24 mouse cellular contexts compared by ENCODE assay signal in the genomic region with DNA sequence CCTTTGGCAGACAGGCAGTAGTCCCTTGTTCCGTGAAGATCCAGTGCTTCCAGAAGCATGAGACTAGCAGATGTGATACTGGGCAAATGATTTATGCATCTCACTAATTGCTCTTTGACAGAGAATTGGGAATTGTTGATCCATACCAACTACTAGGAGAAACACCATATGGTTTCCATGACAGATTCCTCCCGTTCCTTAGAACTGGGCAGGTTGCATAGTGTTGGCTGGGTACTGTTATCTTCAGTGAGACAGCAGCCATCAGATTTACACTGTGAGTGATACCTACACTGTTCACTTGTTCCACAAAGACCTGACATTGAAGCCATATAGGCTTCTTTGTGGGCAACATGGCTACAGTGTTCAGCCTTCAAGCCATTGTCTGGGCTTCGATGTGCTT.
DNase-seq lines count a peak whose midpoint lies in the region; ATAC-seq and TF ChIP-seq lines count a peak whose summit lies in the region.
"Had no signal": no experiment of that assay in that cellular context is flagged by ENCODE, and none has a peak within 500 bp of the region (broad histone marks: within the 10 kb centered on the region; RNA-seq: fewer than 3 reads in every experiment).

No protein-coding gene starts in this region.

- no peak overlapping the region for H3K4me2 ChIP-seq in forebrain, embryonic 14.5 days (ENCODE audit: low read length)
- H3K4me2 ChIP-seq in heart, postnatal 0 days (ENCODE audit: low read depth, low read length) = peak overlapping the region; percentile 30
- no peak overlapping the region for H3K4me2 ChIP-seq in midbrain, postnatal 0 days (ENCODE audit: low read depth, low read length, poor library complexity, severe bottlenecking)
- H3K4me2 ChIP-seq: heart, embryonic 13.5 days; hindbrain, embryonic 15.5 days; midbrain, embryonic 11.5 days; neural tube, embryonic 12.5 days had no signal

- no peak for TF ChIP-seq CTCF in heart, postnatal 0 days (IDR thresholded peaks at IDR 0.05; ENCODE audit: low read depth)
- TF ChIP-seq CTCF in MEL (IDR thresholded peaks at IDR 0.05 in 2 of 3, conservative IDR thresholded peaks at IDR 0.05 in 1 of 3; ENCODE audit: control insufficient read depth in 1 of 3, insufficient read depth in 1 of 3, low read depth in 2 of 3, low read length in 3 of 3, poor library complexity in 1 of 3, severe bottlenecking in 1 of 3) = no peak
- no peak for TF ChIP-seq CTCF in small intestine, adult 2 months (IDR thresholded peaks at IDR 0.05; ENCODE audit: extremely low read depth, insufficient read length, insufficient replicate concordance, low read depth, low read length)
- no peak for TF ChIP-seq CTCF in midbrain, postnatal 0 days (IDR thresholded peaks at IDR 0.05)

- no peaks in the 10 kb centered on the region; the same call in 1 of the 2 replicates for H3K27me3 ChIP-seq in forebrain, embryonic 14.5 days (replicated peaks; ENCODE audit: control insufficient read depth, insufficient read depth, low read length)
- peaks cover 96% of the 10 kb centered on the region for H3K27me3 ChIP-seq in forebrain, embryonic 10.5 days (ENCODE audit: poor library complexity, severe bottlenecking)
- no peaks in the 10 kb centered on the region for H3K27me3 ChIP-seq in heart, postnatal 0 days (ENCODE audit: control insufficient read depth, insufficient read depth, low read length)
- H3K27me3 ChIP-seq in MEL (ENCODE audit: control insufficient read depth in 1 of 2, insufficient read depth in 2 of 2, low read length in 2 of 2) = no peaks in the 10 kb centered on the region
- H3K27me3 ChIP-seq in small intestine, adult 2 months (ENCODE audit: control insufficient read depth, insufficient read depth, low read length) = no peaks in the 10 kb centered on the region
- H3K27me3 ChIP-seq in midbrain, postnatal 0 days (ENCODE audit: insufficient read depth, low read length) = peaks cover 2% of the 10 kb centered on the region; the same call in 1 of the 2 replicates
- H3K27me3 ChIP-seq: heart, embryonic 13.5 days; Patski had no signal

- H3K79me2 ChIP-seq in MEL (ENCODE audit: control insufficient read depth, insufficient read depth, low read length, poor library complexity) = no peaks in the 10 kb centered on the region

- H3K4me1 ChIP-seq in forebrain, embryonic 14.5 days (ENCODE audit: control insufficient read depth, insufficient read depth, low read length) = peaks cover 27% of the 10 kb centered on the region; the same call in 1 of the 2 replicates
- H3K4me1 ChIP-seq in forebrain, embryonic 10.5 days = peaks cover 45% of the 10 kb centered on the region
- peaks cover 37% of the 10 kb centered on the region for H3K4me1 ChIP-seq in heart, postnatal 0 days (ENCODE audit: control insufficient read depth, insufficient read depth)
- peaks cover 33 to 41% of the 10 kb centered on the region in 2 experiments for H3K4me1 ChIP-seq in MEL (ENCODE audit: control insufficient read depth in 1 of 2, insufficient read depth in 2 of 2, low read length in 2 of 2)
- peaks cover 30% of the 10 kb centered on the region for H3K4me1 ChIP-seq in small intestine, adult 2 months (ENCODE audit: control insufficient read depth, insufficient read depth, insufficient read length, low read length)
- H3K4me1 ChIP-seq in midbrain, postnatal 0 days (ENCODE audit: insufficient read depth, low read length) = no peaks in the 10 kb centered on the region; the same call in 1 of the 2 replicates

- H3K27ac ChIP-seq in forebrain, embryonic 14.5 days (ENCODE audit: low read depth, low read length) = no peak overlapping the region
- no peak overlapping the region for H3K27ac ChIP-seq in forebrain, embryonic 10.5 days
- H3K27ac ChIP-seq in heart, postnatal 0 days (ENCODE audit: low read depth) = peak overlapping the region; percentile 53; the same call in 1 of the 2 replicates
- peak overlapping the region; percentile 10; the same call in 1 of the 2 replicates for H3K27ac ChIP-seq in MEL (ENCODE audit: control insufficient read depth, low read depth, low read length)
- H3K27ac ChIP-seq in small intestine, adult 2 months (ENCODE audit: insufficient read depth, low read depth, low read length) = 0 out of 2 replicates have a peak overlapping the region, but pooled peaks have one; percentile 48
- H3K27ac ChIP-seq in midbrain, postnatal 0 days (ENCODE audit: low read depth, low read length) = no peak overlapping the region
- H3K27ac ChIP-seq: heart, adult 2 months; heart, embryonic 13.5 days; hindbrain, embryonic 15.5 days; neural tube, embryonic 12.5 days had no signal

- no peaks in the 10 kb centered on the region for H3K9me3 ChIP-seq in forebrain, embryonic 14.5 days (replicated peaks; ENCODE audit: control insufficient read depth, low read length)
- H3K9me3 ChIP-seq in forebrain, embryonic 10.5 days = no peaks in the 10 kb centered on the region
- no peaks in the 10 kb centered on the region for H3K9me3 ChIP-seq in heart, postnatal 0 days (replicated peaks; ENCODE audit: control insufficient read depth, low read length)
- no peaks in the 10 kb centered on the region for H3K9me3 ChIP-seq in MEL (replicated peaks; ENCODE audit: insufficient read depth, low read length)
- H3K9me3 ChIP-seq in midbrain, postnatal 0 days (ENCODE audit: low read length) = no peaks in the 10 kb centered on the region
- H3K9me3 ChIP-seq: G1E; heart, embryonic 13.5 days; hindbrain, embryonic 15.5 days; neural tube, embryonic 12.5 days had no signal

- H3K9ac ChIP-seq in forebrain, embryonic 14.5 days (ENCODE audit: low read length) = no peak overlapping the region
- H3K9ac ChIP-seq in heart, postnatal 0 days (replicated peaks; ENCODE audit: low read depth, low read length) = no peak overlapping the region
- no peak overlapping the region for H3K9ac ChIP-seq in MEL (ENCODE audit: control insufficient read depth, low read depth, low read length, poor library complexity, severe bottlenecking)
- no peak overlapping the region for H3K9ac ChIP-seq in midbrain, postnatal 0 days (replicated peaks; ENCODE audit: low read length, poor library complexity, severe bottlenecking)
- H3K9ac ChIP-seq: heart, embryonic 13.5 days; hindbrain, embryonic 15.5 days; neural tube, embryonic 12.5 days had no signal

- H3K4me3 ChIP-seq in forebrain, embryonic 14.5 days (ENCODE audit: low read depth, low read length) = no peak overlapping the region
- H3K4me3 ChIP-seq in forebrain, embryonic 10.5 days = no peak overlapping the region
- H3K4me3 ChIP-seq in heart, postnatal 0 days (ENCODE audit: low read depth, low read length) = no peak overlapping the region
- H3K4me3 ChIP-seq in MEL (ENCODE audit: control insufficient read depth in 1 of 2, insufficient read depth in 1 of 2, low read depth in 2 of 2, low read length in 2 of 2) = no peak overlapping the region
- H3K4me3 ChIP-seq in small intestine, adult 2 months (ENCODE audit: low read depth, low read length) = no peak overlapping the region
- H3K4me3 ChIP-seq in midbrain, postnatal 0 days (ENCODE audit: low read depth, low read length) = no peak overlapping the region
- H3K4me3 ChIP-seq: erythroblast, embryonic 14.5 days; heart, adult 2 months; heart, embryonic 13.5 days; hindbrain, embryonic 15.5 days; myocyte; neural tube, embryonic 12.5 days had no signal

- ATAC-seq in forebrain, embryonic 14.5 days = peak; percentile 63; the same call in 1 of the 2 replicates
- ATAC-seq in heart, postnatal 0 days (ENCODE audit: insufficient read depth, low read depth) = 0 out of 2 replicates have a peak, but pooled peaks have one; percentile 4
- ATAC-seq in midbrain, postnatal 0 days (ENCODE audit: low FRiP score) = no peak
- ATAC-seq: inflammation-experienced regulatory T-cells, adult 6 months; midbrain, embryonic 16.5 days; Patski had no signal

- DNase-seq in forebrain, embryonic 14.5 days (ENCODE audit: low spot score) = peak; percentile 47
- no peak for DNase-seq in forebrain, embryonic 10.5 days (ENCODE audit: extremely low spot score, low spot score)
- DNase-seq in heart, postnatal 0 days (ENCODE audit: low spot score) = no peak
- DNase-seq in heart, adult 11 months = no peak
- no peak for DNase-seq in MEL (ENCODE audit: low read depth, low spot score)
- DNase-seq in midbrain, postnatal 0 days (ENCODE audit: low spot score) = no peak
- no peak for DNase-seq in left cerebral cortex, adult 11 months (ENCODE audit: low spot score)
- DNase-seq: layer of hippocampus, adult 9-11 months; liver; right cerebral cortex, adult 18-20 months; right cerebral cortex, postnatal 4 days; thymus, postnatal 14 days had no signal

- TF ChIP-seq EP300 in heart, postnatal 0 days (IDR thresholded peaks at IDR 0.05; ENCODE audit: low read depth) = no peak
- TF ChIP-seq EP300 in MEL (IDR thresholded peaks at IDR 0.05; ENCODE audit: low read depth in 1 of 2, low read length in 2 of 2) = no peak

- TF ChIP-seq POLR2A in MEL (IDR thresholded peaks at IDR 0.05; ENCODE audit: control insufficient read depth in 1 of 2, insufficient read depth in 1 of 2, low read depth in 1 of 2, low read length in 2 of 2, poor library complexity in 1 of 2) = no peak
- no peak for TF ChIP-seq POLR2A in small intestine, adult 2 months (IDR thresholded peaks at IDR 0.05; ENCODE audit: low read depth, low read length)

- WGBS in forebrain, embryonic 14.5 days = 73% methylated on average over 3 of the region's 3 CpGs
- 90% methylated on average over 3 of the region's 3 CpGs for WGBS in forebrain, embryonic 10.5 days
- 88% methylated on average over 3 of the region's 3 CpGs for WGBS in heart, postnatal 0 days
- 93% methylated on average over 3 of the region's 3 CpGs for WGBS in small intestine, adult 2 months
- WGBS in midbrain, postnatal 0 days = 91% methylated on average over 3 of the region's 3 CpGs

- no peaks in the 10 kb centered on the region for H3K36me3 ChIP-seq in forebrain, embryonic 14.5 days (ENCODE audit: control insufficient read depth, insufficient read depth, low read length)
- no peaks in the 10 kb centered on the region for H3K36me3 ChIP-seq in forebrain, embryonic 10.5 days (replicated peaks)
- H3K36me3 ChIP-seq in heart, postnatal 0 days (replicated peaks; ENCODE audit: control insufficient read depth, insufficient read depth, low read length) = no peaks in the 10 kb centered on the region
- H3K36me3 ChIP-seq in MEL (ENCODE audit: control insufficient read depth in 1 of 2, insufficient read depth in 2 of 2, low read length in 2 of 2) = peaks cover 2 to 35% of the 10 kb centered on the region in 2 experiments; a peak in 3 of 4 replicates
- H3K36me3 ChIP-seq in small intestine, adult 2 months (ENCODE audit: control insufficient read depth, insufficient read depth, low read length) = no peaks in the 10 kb centered on the region
- no peaks in the 10 kb centered on the region for H3K36me3 ChIP-seq in midbrain, postnatal 0 days (ENCODE audit: insufficient read depth, low read length)
- H3K36me3 ChIP-seq: heart, embryonic 13.5 days; hindbrain, embryonic 15.5 days; neural tube, embryonic 12.5 days had no signal

- no peak for TF ChIP-seq RAD21 in MEL (IDR thresholded peaks at IDR 0.05; ENCODE audit: low read depth, low read length)

TF ChIP-seq in MEL, 35 proteins besides CTCF, POLR2A, EP300 and RAD21 (continues in another document):
- TF ChIP-seq RCOR1 (IDR thresholded peaks at IDR 0.05; ENCODE audit: low read depth, low read length) (no peak), ZKSCAN1 (IDR thresholded peaks at IDR 0.05; ENCODE audit: low read depth, low read length) (no peak), MYC (IDR thresholded peaks at IDR 0.05; ENCODE audit: low read depth, low read length) (no peak), USF2 (IDR thresholded peaks at IDR 0.05; ENCODE audit: borderline replicate concordance in 1 of 2, insufficient read depth in 1 of 2, low read depth in 1 of 2, low read length in 2 of 2) (no peak)

Comparison
In these comparisons a context has a peak if more than half of its experiments do, and no peak if none do; other contexts are left out.
1. H3K27ac ChIP-seq: peak in heart, postnatal 0 days (single experiment), MEL (single experiment) and small intestine, adult 2 months (single experiment); none in forebrain, embryonic 14.5 days (single experiment), forebrain, embryonic 10.5 days (single experiment) and midbrain, postnatal 0 days (single experiment).